Mouse (Mus musculus) cerebellum, adult 2 months (tissue): Measurements from ENCODE around the gene Def8.
A peak's percentile ranks its signal among the peaks of the same experiment; 100 is the strongest.

ENCODE experiments used
- CTCF ChIP-seq: fragments of 200-500 bp; IDR thresholded peaks from 2 replicates; pipeline ENCODE4 v1.5.1; 2011; ENCODE audit warnings: low read depth, mild to moderate bottlenecking, control low read depth, low read length, moderate library complexity, borderline replicate concordance; ENCODE audit not compliant: insufficient read depth
- POLR2A ChIP-seq: fragments of 200-500 bp; IDR thresholded peaks from 2 replicates; pipeline ENCODE4 v1.6.1; 2011; ENCODE audit warnings: low read length, control low read depth, borderline replicate concordance; ENCODE audit not compliant: insufficient read depth

DNA sequence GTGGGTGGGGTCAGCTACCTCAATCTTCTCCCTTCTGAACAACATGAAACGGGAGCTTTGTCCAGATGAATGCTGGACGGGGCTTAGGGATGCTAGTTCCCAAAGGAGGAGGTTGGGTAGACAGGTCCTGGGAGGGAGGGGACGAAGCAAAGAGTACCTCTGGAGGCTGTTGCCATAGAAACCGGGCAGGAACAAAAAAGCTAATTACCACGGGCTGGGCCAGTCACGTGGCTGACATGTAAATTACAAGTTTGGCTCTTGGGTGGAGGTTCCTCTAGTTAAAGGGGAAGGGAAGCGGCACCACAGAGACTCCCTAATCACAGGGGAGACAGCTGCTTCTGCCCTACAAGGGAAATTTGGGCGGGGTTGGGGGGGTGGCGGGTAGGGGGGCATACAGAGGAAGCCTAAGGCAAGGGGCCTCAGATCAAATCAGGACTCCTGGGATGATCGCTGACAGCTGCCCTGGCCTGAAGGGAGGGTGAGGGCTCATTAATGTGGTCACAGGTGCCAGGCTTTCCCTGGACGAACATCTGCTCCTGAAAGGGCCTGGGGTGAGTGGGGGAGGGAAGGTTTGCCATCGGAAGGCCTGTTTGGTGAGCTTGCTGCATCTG lies 10.7 kb upstream of the Def8 start:
- TF ChIP-seq POLR2A (peak; percentile 28; the same call in 1 of the 2 replicates), CTCF (no peak)
